Mouse (Mus musculus) lung, adult 2 months (tissue): Measurements from ENCODE around the gene Gm20388.

Source experiments
- CTCF ChIP-seq: fragments of 200-500 bp; IDR thresholded peaks from 2 replicates; pipeline ENCODE4 v1.5.1; 2011; ENCODE audit warnings: mild to moderate bottlenecking, low read length, control low read depth; ENCODE audit not compliant: insufficient read depth
- POLR2A ChIP-seq: fragments of 200-500 bp; IDR thresholded peaks from 2 replicates; pipeline ENCODE4 v1.6.1; 2011; ENCODE audit warnings: low read depth, mild to moderate bottlenecking, control low read depth, low read length, borderline replicate concordance; ENCODE audit errors: extremely low read depth

- TF ChIP-seq POLR2A (no peak), CTCF (no peak)
Observed at GRCm38 (mm10) chr8:121310976-121311819, 1400.6 kb downstream of the Gm20388 start.
